Mouse (Mus musculus): Measurements from ENCODE around the gene Ctdspl2. TPM values are rescaled to one million over a fixed set of nuclear protein-coding genes. Genes with fewer than 3 reads are reported as not detected.
"Not testable (repeated sequence)": the region's sequence is repeated elsewhere in the genome, so short reads cannot be mapped to it uniquely, and the experiment has no call there.

The Ctdspl2 gene
- 10 to 100 TPM; 53.9 to 74.9 TPM for polyA plus RNA-seq (2017; shearing (Covaris generic))

GRCm38 (mm10) chr2:121955765-121956223, at the start of gene Ctdspl2, which contains the start of gene Mageb3:
TSS of gene Ctdspl2 (plus strand) at chr2:121956001.
TSS of gene Mageb3 (minus strand) at chr2:121956092.
- ATAC-seq: peak; percentile 94

- no peak for ATAC-seq
Observed at GRCm38 (mm10) chr2:121909975-121910374, 45.8 kb upstream of the Ctdspl2 start.

GRCm38 (mm10) chr2:121916047-121916970, 39.5 kb upstream of the Ctdspl2 start:
- ATAC-seq: no peak

- not testable (repeated sequence) for ATAC-seq
Observed at GRCm38 (mm10) chr2:121937624-121938023, 18.2 kb upstream of the Ctdspl2 start.

GRCm38 (mm10) chr2:121943364-121943763, 12.4 kb upstream of the Ctdspl2 start:
- ATAC-seq: no peak

- ATAC-seq: no peak
Observed at GRCm38 (mm10) chr2:121954971-121955656, 687 bp upstream of the Ctdspl2 start.

GRCm38 (mm10) chr2:121956224-121957018, 620 bp downstream of the Ctdspl2 start:
- peak; percentile 59 for ATAC-seq

- ATAC-seq: peak; percentile 20
Observed at GRCm38 (mm10) chr2:121957216-121957792, 1.5 kb downstream of the Ctdspl2 start.

GRCm38 (mm10) chr2:121995738-121996137, 39.9 kb downstream of the Ctdspl2 start:
- ATAC-seq: peak; percentile 36

GRCm38 (mm10) chr2:122008832-122009231, 53.0 kb downstream of the Ctdspl2 start:
- ATAC-seq: no peak

- ATAC-seq: no peak
Observed at GRCm38 (mm10) chr2:122011441-122011840, 55.6 kb downstream of the Ctdspl2 start.

GRCm38 (mm10) chr2:122018705-122019104, 62.9 kb downstream of the Ctdspl2 start:
- no peak for ATAC-seq

GRCm38 (mm10) chr2:122022284-122022683, 66.5 kb downstream of the Ctdspl2 start:
- ATAC-seq: peak; percentile 75

GRCm38 (mm10) chr2:122027091-122027490, 71.3 kb downstream of the Ctdspl2 start:
- ATAC-seq: not testable (repeated sequence)

GRCm38 (mm10) chr2:122027862-122028755, 72.3 kb downstream of the Ctdspl2 start, which contains the start of gene Eif3j1:
TSS of gene Eif3j1 (plus strand) at chr2:122028546.
- ATAC-seq: peak; percentile 93

GRCm38 (mm10) chr2:122028756-122029700, 73.2 kb downstream of the Ctdspl2 start:
- no peak for ATAC-seq

- no peak for ATAC-seq
Observed at GRCm38 (mm10) chr2:122031970-122032369, 76.2 kb downstream of the Ctdspl2 start.

- ATAC-seq: no peak
Observed at GRCm38 (mm10) chr2:122036064-122036463, 80.3 kb downstream of the Ctdspl2 start.

- ATAC-seq: no peak
Observed at GRCm38 (mm10) chr2:122043926-122044325, 88.1 kb downstream of the Ctdspl2 start.

All from activated CD4-positive, CD25-positive, alpha-beta regulatory T cell, adult 4 months (primary cell).